Mouse (Mus musculus) lung, postnatal 4 days (tissue): ENCODE results near the gene Srgap3.

Source experiments
- DNase-seq, 2 experiments: peaks; one replicate each; pipeline ENCODE4 v3.0.0; 2021

The Srgap3 gene

DNA sequence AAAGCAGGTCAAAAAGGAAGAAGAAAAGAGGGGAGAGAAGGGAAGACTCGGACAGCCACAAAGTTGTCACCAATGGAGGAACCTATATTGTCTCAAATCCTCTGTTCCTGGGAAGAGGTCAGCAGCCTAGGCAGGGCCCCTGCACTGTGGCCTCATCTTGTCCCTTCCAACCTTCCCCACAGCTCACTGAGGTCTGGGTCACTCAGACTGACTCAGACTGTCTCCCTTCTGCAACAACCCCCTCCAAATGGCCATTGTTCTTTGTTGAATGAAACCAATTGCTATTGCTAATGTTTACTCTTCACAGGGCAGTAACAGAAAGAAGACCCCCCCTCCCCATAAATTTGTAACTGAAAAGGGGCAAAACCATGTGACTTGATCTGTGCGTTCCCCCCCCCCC lies 2.2 kb upstream of the Srgap3 start:
- DNase-seq: no peak

DNA sequence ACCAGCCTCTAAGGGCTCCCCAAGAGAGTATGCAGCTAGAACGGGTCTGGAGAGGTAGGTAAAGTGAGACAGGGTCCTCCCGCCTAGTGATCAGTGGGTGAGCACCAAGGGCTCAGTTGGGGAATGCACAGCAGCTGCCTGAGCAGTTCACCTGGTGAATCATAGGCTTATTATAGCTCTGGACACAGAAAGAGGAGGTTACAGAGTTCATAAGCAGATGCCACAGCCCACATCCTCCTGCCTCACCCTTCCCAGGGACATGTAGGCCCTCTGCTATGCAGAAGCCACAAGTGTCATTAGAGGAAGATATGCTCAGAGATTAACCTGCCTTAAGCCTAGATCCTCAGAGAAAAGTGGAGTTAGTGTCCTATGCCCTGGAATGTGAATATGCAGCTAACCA lies 1.4 kb upstream of the Srgap3 start:
- no peak for DNase-seq

DNA sequence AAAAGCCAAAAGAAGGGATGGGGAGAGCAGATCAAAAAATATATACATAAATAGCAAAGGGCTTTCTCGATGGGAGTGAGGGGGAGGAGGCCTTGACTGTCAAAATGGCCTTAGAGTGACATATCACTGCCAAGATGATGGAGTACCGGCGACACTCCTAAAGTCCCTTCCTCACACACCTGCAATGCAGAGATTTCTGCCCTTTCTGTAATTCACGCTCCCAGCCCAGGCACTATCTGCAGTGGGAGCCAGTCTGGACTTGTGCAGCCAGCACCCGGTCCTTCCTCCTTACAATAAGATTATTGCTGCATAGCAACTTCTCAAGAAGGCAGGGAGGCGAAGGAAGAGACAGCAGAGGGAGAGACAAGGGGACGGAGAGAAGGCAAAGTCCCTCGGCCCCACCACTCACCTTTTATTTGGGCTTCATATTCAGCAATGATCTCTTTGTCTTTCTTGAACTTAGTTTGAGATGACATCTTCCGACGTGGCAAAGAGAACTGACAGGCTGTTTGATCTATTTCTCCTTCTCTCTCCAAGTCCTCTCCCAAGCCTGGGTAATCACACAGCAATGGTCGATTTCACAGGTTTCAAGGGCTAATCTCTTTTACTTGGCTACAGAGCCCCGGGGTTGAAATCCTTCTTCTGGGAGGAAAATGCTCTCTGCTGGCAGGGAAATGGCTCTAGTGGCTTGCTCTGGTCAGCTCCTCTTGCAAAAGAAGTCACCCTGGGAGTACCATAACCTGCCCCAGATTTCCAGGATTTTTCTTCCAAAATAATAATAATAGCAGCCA lies 850 bp downstream of the Srgap3 start:
- no peak for DNase-seq

DNA sequence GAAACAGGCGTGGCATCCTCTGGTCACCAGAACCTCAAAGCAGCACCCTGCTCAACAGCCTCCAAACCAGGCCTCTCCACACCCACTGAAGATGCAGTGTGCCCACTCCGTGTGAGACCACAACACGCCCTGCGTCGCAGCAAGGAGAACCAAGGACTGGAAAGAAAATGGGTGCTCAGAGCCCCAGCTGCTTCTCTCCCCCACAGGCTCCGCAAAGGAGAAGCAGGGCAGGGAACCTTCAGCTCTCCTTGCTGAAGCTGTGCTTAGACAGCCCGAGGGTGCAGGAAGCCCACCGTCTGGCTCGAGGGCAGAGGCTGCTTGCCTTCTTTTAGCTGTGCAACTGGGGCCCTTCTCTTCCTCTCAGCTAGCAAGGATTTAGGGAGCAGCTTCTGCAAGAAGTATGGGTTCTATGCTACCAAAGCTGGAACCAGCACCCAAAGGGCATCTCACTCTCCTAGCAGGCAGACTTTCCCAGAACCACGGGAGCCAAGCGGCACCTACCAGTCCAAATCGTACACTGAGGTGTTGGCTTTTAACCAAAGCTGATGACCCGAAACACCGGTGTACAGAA lies 1.8 kb downstream of the Srgap3 start:
- no peak for DNase-seq

DNA sequence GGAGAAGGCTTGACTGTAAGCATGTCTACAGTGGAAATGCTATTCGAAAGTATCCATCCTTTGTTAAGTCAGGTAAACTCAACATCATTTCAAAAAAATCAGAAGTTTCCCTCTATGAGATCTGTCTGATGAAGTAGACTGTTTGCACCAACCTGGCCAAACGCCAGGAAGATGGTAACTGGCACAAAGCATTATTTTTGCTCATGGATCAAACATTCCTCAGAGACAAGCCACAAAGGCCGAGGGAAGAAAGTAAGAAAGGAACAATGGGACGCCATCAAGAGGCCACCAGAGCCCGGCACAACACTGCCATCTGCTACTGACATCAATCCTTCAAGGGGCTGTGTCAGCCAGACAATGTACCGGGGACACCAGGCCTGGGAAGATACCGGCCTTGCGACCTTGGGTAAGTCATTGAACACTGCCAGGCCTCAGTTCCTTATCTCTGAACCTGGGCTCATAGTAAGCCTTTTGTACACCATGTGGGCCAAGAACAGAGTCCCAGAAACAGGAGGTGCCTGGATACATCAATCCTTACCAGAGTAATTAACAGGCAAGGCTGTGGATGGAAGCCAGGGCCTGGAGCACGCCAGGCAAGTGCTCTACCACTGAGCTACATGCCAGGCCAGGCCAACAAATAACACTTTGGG lies 3.3 kb downstream of the Srgap3 start:
- DNase-seq: no peak

DNA sequence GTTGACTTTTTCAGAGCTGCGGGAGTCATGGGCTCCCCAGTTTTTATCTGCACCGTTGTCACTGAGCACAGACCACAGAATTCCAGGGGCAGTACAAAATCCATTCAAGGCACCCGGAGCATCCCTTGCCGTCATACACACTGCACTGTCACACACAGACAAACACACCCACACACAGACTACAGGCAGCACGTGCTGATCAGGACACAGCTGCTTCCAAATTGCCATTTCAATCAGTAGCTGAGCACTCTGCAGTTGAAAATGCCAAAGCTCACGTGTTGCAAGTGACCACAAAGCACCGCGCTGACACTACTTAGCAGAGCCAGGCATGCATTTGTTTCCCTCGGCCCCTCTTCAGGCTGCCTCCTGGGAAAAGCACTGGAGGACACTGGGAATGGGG lies 7.8 kb downstream of the Srgap3 start:
- DNase-seq: no peak

DNA sequence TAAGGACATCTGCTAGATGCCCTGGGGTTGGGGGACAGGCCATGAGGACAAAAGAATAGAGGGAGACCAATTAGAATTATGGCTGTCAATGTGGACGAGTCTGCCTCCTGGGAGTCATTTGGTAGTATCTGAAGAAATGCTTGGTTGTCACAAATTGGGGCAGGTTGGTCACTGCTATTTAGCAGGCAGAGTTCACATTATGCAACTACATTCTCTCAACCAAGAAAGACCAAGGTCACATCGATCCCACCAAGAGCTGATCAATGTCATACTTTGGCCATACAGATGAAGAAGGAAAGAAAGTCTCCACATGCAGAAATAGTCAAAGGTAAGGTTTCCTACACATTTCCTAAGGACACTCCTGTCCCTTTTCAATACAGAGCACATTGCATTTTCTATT lies 9.3 kb downstream of the Srgap3 start:
- no peak for DNase-seq

DNA sequence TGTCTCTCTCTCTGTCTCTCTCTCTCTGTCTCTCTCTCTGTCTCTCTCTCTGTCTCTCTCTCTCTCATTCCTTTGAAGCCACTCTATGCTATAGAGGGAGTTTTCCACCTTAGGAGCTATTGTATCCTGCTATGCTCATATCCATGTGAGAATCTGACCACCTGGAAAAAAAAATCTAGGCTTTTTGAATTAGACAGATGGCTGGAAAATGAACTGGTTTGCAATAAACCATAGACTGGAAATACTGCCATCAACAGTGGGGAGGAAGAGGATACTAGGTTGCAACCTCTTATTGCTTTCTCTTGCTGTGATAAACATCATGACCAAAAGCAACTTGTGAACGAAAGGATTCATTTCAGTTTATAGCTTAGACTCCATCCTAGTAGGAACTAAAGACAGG lies 12.6 kb downstream of the Srgap3 start:
- no peak for DNase-seq

DNA sequence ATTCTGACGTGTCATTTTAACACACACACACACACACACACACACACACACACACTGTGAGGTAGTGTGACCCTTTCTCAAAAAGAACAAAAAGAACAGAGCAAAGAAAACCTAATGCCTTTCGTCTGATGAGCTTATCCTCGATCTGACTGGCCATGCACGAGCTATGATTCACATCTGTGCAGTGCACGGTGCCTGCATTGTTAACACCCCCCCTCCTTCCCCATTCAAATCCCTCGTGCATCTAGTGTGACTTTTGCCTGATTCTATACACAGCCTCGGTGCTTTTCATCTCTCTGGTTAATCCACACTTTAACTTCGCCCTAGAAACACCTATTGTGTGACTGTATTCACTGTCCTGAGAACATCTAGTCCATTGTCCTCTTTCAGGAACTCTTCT lies 14.5 kb downstream of the Srgap3 start:
- no peak for DNase-seq

DNA sequence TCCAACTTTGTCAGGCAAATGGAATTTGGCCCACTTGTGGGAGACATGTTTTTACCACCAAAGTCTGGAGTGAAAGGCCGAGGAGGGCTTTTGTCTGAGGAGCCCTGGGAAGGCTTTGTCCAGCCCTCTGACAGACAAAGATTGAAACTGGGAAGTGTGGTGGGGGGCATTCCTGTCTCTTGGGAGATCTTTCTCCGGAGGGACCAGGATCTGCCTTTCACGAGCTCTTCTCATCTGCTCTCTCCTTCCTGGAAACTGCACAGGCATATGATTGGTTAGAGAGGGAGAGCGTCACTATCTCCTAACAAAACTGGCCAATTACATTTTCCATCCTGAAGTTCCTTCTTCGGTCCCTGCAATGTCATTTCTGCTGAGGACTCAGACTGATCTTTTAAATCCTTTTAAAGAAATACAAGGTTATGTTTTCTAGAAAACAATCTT lies 17.0 kb downstream of the Srgap3 start:
- no peak for DNase-seq

DNA sequence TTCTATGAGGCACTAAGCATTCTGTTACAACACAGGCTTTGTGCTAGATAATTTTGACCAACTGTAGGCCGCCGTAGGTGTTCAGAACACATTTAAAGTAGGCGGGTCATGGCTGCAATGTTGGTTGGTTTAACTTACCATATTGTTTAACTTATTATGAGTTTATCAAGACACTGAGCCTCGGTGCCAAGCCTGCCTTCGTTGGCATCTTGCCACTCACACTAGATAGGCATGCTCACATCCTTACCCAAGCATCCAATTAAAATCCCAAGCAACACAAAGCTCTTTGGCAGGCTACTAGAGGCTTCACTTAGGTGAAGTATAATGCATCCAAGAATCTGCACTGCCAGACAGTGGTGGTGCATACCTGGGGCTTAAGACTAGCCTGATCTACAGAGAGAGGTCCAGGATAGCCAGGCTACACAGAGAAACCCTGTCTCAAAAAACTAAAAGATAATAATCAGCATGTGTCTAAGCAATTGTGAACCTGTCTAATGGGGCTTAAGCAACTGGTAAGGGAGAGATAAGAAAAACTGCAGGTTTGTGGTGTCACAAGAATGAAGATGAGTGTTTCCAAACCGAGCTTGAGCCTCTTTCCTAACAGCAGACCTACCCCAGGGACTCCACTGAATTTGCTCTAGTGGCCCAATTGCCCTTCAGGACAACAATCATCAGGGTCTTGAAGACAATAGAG lies 17.6 kb downstream of the Srgap3 start:
- no peak for DNase-seq

DNA sequence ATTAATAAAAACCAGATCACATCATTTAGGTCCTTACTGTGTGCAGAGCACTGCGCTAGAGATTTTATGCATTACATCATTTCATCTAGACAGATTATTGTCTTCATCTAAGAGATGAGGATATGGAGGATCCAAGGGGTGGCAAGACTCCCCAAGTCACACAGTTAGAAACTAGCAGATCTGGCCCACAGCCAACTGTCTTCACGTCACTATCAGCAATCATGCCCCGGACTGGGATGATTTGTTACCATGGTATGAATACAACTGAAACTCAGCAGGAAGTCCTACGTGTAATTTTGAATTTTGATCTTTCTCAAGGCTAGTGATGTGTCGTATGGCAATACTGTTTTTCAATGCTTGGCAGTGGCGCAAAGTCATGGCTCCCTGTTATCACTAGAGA lies 18.2 kb downstream of the Srgap3 start:
- no peak for DNase-seq

DNA sequence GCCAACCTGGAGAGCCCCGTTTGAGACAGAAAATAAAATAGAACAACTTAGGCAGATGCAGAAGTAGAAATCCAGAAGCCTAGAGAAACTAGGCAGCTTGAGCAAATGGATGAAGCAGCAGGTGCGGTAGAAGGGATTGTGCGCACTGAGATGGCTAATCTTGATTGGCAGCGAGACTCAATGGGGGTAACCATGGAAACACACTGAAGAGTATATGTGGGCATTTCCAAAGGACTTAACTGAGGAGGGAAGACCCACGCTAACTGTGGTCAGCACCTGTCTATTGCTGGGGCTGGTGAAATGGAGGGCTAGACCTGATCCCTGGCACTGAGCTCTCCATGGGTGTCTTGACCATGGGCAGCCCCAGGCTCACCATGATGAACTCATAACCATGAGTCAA lies 19.7 kb downstream of the Srgap3 start:
- DNase-seq: no peak

DNA sequence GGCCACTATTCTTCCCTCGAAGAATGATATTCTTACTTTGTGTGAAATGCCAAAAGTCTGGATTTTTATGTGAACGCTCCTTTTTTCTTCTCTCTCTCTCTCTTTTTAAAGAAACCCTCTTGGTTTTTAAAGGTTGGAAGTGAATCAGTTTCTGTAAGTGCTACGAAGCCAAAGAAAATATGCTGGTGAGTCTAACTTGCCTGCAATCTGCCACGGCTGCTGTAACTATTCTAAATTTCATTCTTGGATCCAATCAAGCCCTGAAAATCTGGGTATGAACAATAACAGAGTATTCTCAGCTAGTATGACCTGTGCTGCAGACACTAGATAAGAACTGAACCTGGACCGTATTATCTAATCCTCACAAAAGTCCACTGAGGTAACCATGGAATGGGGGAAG lies 21.1 kb downstream of the Srgap3 start:
- no peak for DNase-seq

DNA sequence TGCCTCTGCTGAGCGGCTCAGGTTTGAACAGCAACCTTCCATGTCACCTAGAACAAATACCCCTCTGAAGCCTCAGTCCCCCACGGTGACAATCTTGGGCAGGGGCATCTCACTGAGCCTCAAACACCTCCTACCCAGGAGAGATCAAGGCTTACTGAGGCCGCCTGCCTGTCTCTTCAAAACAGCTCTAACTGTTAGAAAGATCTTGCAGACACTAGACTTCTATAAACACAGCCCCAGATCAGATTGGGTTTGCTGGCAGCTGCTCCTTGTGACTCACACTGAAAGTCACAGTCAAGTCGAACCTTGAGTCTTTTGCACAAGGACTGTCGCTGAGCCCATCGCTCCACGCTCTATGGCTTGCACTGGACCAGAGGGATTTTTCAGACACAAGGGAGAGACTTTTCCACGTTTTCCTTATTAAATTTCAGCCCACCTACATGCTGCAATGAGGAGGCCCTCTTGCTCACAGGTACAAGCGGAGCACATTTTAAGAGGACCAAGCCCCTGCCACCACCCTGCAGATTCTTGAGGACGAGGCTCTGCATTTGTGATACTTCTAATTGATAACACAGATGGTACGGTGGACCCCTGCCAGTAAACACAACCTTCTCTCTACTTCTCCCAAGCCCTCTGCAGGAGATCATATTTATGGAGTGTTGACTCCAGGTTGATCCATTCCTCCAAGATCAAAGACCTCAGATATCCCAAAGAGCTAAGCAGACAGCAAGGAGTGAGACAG lies 21.7 kb downstream of the Srgap3 start:
- peak in 1 of 2 experiments; percentile 8 for DNase-seq

DNA sequence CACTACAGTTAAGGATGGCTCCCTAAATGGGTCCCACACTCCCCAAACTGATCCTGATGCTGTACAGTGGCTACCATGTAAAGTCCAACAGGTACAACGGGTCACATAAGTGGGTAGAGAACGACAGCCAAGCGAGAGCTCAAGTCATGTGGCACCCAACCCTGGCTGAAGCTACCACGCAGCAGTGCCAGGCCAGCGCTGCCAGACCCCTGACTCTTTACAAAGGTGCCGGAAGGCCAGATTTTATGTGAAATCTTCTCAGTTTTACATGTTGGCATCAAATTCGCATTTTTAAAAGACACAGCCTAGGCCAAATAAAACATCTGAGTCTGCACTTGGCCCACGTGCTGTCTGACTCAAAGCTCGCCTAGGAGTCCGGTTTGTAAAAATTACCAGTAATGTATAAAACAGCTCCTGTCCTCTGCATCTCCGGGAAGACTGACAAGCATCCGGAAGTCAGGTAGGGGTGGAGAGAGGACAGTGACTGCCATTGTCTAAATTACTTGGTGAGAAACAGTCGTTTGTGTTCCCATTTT lies 22.4 kb downstream of the Srgap3 start:
- no peak for DNase-seq

DNA sequence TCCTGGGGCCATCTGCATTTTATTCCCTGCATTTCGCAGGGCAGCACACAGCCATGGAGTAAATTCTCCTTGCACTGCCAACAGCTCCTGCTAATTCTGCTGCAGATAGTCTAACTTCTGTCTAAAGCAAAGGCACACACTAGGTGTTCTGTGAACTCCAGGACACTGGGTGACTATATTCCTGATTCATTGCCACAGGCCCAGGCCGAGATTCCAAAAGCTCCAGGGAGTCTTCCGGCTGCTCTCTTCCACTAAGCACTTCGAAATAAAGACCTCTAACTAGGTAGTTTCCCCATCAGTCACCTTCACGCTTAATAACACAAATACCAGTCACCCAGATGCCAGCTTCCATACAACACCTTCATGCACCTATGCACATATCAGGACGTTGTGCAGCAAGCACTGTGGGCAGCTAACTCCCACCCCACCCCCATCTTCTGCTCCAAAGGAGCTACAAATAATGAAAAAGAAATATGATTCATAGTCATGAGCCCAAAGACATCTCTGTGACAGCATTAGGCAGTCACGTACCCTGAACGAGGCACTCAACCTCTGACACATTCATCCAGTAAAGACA lies 26.4 kb downstream of the Srgap3 start:
- DNase-seq: no peak

DNA sequence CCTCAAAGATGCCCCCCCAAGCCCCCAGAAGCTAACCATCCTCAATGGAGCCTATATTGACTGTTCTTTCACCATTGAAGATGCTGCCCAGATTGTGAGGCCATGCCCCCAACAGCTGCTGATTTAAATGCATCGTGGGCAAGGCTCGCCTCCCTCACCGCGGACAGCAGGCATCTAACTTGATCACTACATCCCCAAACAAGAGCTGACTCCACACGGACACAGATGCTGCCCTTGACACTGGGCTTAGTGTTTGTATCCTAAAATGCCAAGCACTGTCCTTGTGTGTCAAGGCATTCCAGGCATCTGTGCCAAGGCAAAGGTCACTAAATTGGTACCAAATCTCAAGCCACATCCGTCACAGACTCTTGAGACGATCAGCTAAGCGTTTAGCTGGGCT lies 29.3 kb downstream of the Srgap3 start:
- no peak for DNase-seq

DNA sequence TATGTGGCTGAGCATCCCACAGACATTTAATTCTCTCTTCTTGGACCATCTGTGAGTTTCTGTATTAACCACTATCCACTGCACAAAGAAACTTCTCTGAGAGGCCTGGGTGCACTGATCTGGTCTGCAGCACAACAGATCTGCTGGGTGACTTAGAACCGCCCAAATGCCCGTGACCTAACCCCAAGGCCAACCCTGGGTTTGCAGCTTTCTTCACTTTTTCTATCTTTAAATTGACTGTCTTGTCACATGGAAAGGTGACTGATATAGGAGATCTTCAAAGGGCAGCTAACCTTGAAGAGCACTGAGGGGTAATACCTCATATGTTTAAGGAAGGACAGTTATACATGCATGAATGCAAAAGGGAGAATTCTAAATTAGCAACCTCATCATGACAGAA lies 30.8 kb downstream of the Srgap3 start:
- no peak for DNase-seq

DNA sequence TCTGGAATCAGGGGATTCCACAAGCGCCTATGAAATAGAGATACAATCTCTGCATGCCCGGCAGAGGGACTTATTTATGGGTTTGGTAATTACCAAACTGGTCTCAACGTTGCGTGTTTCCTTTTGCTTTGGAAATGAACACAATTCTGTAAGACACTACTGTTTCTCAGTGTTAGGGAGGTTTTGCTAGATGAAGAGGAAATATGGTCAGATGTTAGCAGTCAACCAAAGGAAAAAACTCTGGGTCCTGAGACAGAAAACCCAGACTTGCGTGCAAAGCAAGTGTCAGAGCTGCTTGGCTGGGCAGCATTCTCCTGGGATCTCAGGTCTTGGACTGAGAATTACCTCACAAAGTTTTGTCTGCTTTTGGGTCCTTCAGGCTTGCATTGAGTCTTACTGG lies 34.5 kb downstream of the Srgap3 start:
- DNase-seq: no peak

DNA sequence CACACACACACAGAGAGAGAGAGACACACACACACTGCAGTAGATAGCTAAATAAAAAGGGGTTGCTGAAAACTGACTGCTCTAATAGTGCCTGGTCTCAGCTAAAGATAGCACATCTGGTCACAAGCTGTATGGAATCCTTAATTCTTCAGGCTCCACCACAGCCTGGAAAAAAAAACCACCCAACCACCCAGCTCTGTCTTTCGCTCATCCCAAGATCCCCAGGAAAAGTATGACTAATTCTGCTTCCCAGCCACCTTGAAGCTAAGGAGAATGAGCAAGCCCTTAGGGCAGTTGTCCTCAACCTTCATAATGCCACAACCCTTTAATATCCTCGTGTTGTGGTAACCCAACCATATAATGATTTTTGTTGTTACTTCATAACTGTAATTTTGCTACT lies 37.4 kb downstream of the Srgap3 start:
- no peak for DNase-seq

DNA sequence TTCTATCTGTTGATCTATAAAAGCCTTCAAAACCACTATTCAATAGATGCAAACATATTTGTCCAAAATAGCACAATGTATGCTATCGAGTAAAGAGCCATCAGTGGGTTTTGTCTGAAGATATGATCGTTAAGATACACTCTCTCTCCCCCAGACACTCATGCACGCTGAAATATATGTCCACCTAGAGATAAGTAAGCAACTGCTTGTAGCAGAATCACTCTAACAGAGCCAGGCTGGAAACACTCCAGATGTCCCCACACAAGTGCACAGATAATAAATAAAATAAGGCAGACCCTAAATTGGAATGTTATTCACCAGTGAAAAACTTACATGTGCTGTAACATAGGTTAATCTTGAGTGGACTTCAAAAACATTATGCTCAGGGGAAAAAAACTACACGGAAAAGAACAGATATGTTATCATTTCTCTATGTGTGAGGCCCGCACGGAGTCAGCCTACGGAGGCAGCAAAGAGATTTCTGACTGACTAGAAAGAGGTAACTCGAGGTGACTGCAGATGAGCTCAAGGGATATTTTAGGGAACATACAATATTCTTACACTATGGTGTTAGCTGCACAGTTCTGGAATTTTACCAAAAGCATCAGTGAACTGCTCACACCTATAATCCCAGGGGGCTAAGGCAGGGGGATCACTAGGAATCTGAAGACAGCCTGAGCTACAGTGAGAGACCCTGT lies 39.0 kb downstream of the Srgap3 start:
- DNase-seq: no peak
